Mouse (Mus musculus): ENCODE measurements at regions not wholly inside any gene's neighbourhood (a gene's known extent, or its start where the extent isn't known, plus 50 kb on each side); places are given as distances from the start of the nearest gene placed in this dataset.
A peak's percentile ranks its signal among the peaks of the same experiment; 100 is the strongest.

GRCm38 (mm10) chr9:83707361-83707760 lies 98.7 kb downstream of the Elovl4 start:
- WGBS = 70% methylated on average over 3 of the region's 3 CpGs

GRCm38 (mm10) chr9:83706071-83706470 lies 100.0 kb downstream of the Elovl4 start:
- no peak for ATAC-seq (ENCODE audit: low FRiP score)
- no peak for DNase-seq (ENCODE audit: low spot score)

More at GRCm38 (mm10) chr9:83707361-83707760, 98.7 kb downstream of the Elovl4 start:
- Histone ChIP-seq H3K9me3 (ENCODE audit: control insufficient read depth, low read length) (no peaks in the 10 kb centered on the region), H3K4me1 (replicated peaks; ENCODE audit: control insufficient read depth, insufficient read depth, low read length) (no peaks in the 10 kb centered on the region), H3K27me3 (ENCODE audit: control insufficient read depth, insufficient read depth, low read length) (no peaks in the 10 kb centered on the region), H3K36me3 (ENCODE audit: control insufficient read depth, insufficient read depth, low read length) (no peaks in the 10 kb centered on the region), H3K27ac (ENCODE audit: low read depth, low read length) (no peak overlapping the region), H3K4me2 (replicated peaks; ENCODE audit: low read depth, low read length) (no peak overlapping the region), H3K4me3 (ENCODE audit: low read depth, low read length) (no peak overlapping the region), H3K9ac (ENCODE audit: low read depth, low read length) (no peak overlapping the region)
- DNase-seq (ENCODE audit: low spot score) = no peak
- ATAC-seq (ENCODE audit: low FRiP score) = no peak

GRCm38 (mm10) chr9:83704186-83704585 lies 101.9 kb downstream of the Elovl4 start:
- Histone ChIP-seq H3K9me3 (ENCODE audit: control insufficient read depth, low read length) (no peaks in the 10 kb centered on the region), H3K27me3 (ENCODE audit: control insufficient read depth, insufficient read depth, low read length) (no peaks in the 10 kb centered on the region), H3K9ac (ENCODE audit: low read depth, low read length) (no peak overlapping the region), H3K4me1 (replicated peaks; ENCODE audit: control insufficient read depth, insufficient read depth, low read length) (no peaks in the 10 kb centered on the region), H3K4me2 (replicated peaks; ENCODE audit: low read depth, low read length) (no peak overlapping the region), H3K36me3 (ENCODE audit: control insufficient read depth, insufficient read depth, low read length) (no peaks in the 10 kb centered on the region), H3K4me3 (ENCODE audit: low read depth, low read length) (no peak overlapping the region), H3K27ac (ENCODE audit: low read depth, low read length) (no peak overlapping the region)
- no peak for DNase-seq (ENCODE audit: low spot score)
- ATAC-seq (ENCODE audit: low FRiP score) = no peak

More at GRCm38 (mm10) chr9:83706071-83706470, 100.0 kb downstream of the Elovl4 start:
- H3K9ac ChIP-seq (ENCODE audit: low read depth, low read length) = no peak overlapping the region
- no peaks in the 10 kb centered on the region for H3K36me3 ChIP-seq (ENCODE audit: control insufficient read depth, insufficient read depth, low read length)
- no peak overlapping the region for H3K4me2 ChIP-seq (replicated peaks; ENCODE audit: low read depth, low read length)
- no peak overlapping the region for H3K4me3 ChIP-seq (ENCODE audit: low read depth, low read length)
- H3K9me3 ChIP-seq (ENCODE audit: control insufficient read depth, low read length) = no peaks in the 10 kb centered on the region
- WGBS = 87% methylated on average over 6 of the region's 6 CpGs
- H3K27me3 ChIP-seq (ENCODE audit: control insufficient read depth, insufficient read depth, low read length) = no peaks in the 10 kb centered on the region
- H3K27ac ChIP-seq (ENCODE audit: low read depth, low read length) = no peak overlapping the region
- no peaks in the 10 kb centered on the region for H3K4me1 ChIP-seq (replicated peaks; ENCODE audit: control insufficient read depth, insufficient read depth, low read length)

- Histone ChIP-seq H3K4me2 (replicated peaks; ENCODE audit: low read depth, low read length) (no peak overlapping the region), H3K9ac (ENCODE audit: low read depth, low read length) (no peak overlapping the region), H3K27ac (ENCODE audit: low read depth, low read length) (no peak overlapping the region), H3K4me3 (ENCODE audit: low read depth, low read length) (no peak overlapping the region), H3K9me3 (ENCODE audit: control insufficient read depth, low read length) (no peaks in the 10 kb centered on the region), H3K36me3 (ENCODE audit: control insufficient read depth, insufficient read depth, low read length) (no peaks in the 10 kb centered on the region), H3K4me1 (replicated peaks; ENCODE audit: control insufficient read depth, insufficient read depth, low read length) (no peaks in the 10 kb centered on the region), H3K27me3 (ENCODE audit: control insufficient read depth, insufficient read depth, low read length) (no peaks in the 10 kb centered on the region)
- WGBS = 91% methylated on average over 7 of the region's 7 CpGs
- ATAC-seq (ENCODE audit: low FRiP score) = no peak
- no peak for DNase-seq (ENCODE audit: low spot score)
Observed at GRCm38 (mm10) chr9:83700916-83701315, 105.2 kb downstream of the Elovl4 start.

GRCm38 (mm10) chr9:83700056-83700455 lies 106.0 kb downstream of the Elovl4 start:
- Histone ChIP-seq H3K4me1 (replicated peaks; ENCODE audit: control insufficient read depth, insufficient read depth, low read length) (no peaks in the 10 kb centered on the region), H3K4me3 (ENCODE audit: low read depth, low read length) (no peak overlapping the region), H3K27me3 (ENCODE audit: control insufficient read depth, insufficient read depth, low read length) (no peaks in the 10 kb centered on the region), H3K9me3 (ENCODE audit: control insufficient read depth, low read length) (no peaks in the 10 kb centered on the region), H3K36me3 (ENCODE audit: control insufficient read depth, insufficient read depth, low read length) (no peaks in the 10 kb centered on the region), H3K9ac (ENCODE audit: low read depth, low read length) (no peak overlapping the region), H3K27ac (ENCODE audit: low read depth, low read length) (no peak overlapping the region), H3K4me2 (replicated peaks; ENCODE audit: low read depth, low read length) (no peak overlapping the region)
- ATAC-seq (ENCODE audit: low FRiP score) (no peak), DNase-seq (ENCODE audit: low spot score) (no peak)
- 88% methylated on average over 7 of the region's 7 CpGs for WGBS

GRCm38 (mm10) chr9:83691332-83692198 lies 114.5 kb downstream of the Elovl4 start:
- peak overlapping the region; percentile 20; the same call in 1 of the 2 replicates for H3K4me3 ChIP-seq (ENCODE audit: low read depth, low read length)
- no peak overlapping the region for H3K27ac ChIP-seq (ENCODE audit: low read depth, low read length)
- no peaks in the 10 kb centered on the region for H3K36me3 ChIP-seq (ENCODE audit: control insufficient read depth, insufficient read depth, low read length)
- H3K4me2 ChIP-seq (replicated peaks; ENCODE audit: low read depth, low read length) = no peak overlapping the region
- H3K9ac ChIP-seq (ENCODE audit: low read depth, low read length) = 0 out of 2 replicates have a peak overlapping the region, but pooled peaks have one; percentile 40
- H3K9me3 ChIP-seq (ENCODE audit: control insufficient read depth, low read length) = no peaks in the 10 kb centered on the region
- no peaks in the 10 kb centered on the region for H3K4me1 ChIP-seq (replicated peaks; ENCODE audit: control insufficient read depth, insufficient read depth, low read length)
- H3K27me3 ChIP-seq (ENCODE audit: control insufficient read depth, insufficient read depth, low read length) = no peaks in the 10 kb centered on the region
- WGBS = 22% methylated on average over 24 of the region's 24 CpGs
- DNase-seq (ENCODE audit: low spot score) = peak; percentile 81
- ATAC-seq (ENCODE audit: low FRiP score) = peak; percentile 89

All from hindbrain, embryonic 11.5 days (tissue).